Mouse (Mus musculus) bone marrow, adult 2 months (tissue): ENCODE results near the gene Tbx21.

ENCODE experiments used
- CTCF ChIP-seq: fragments of 200-500 bp; IDR thresholded peaks from 2 replicates; pipeline ENCODE4 v1.5.1; 2011; ENCODE audit warnings: low read length, control low read depth; ENCODE audit not compliant: control insufficient read depth, insufficient read depth
- POLR2A ChIP-seq: fragments of 200-500 bp; IDR thresholded peaks from 2 replicates; pipeline ENCODE4 v1.6.1; 2011; ENCODE audit warnings: low read depth, mild to moderate bottlenecking, control low read depth, low read length, borderline replicate concordance; ENCODE audit not compliant: control insufficient read depth

DNA sequence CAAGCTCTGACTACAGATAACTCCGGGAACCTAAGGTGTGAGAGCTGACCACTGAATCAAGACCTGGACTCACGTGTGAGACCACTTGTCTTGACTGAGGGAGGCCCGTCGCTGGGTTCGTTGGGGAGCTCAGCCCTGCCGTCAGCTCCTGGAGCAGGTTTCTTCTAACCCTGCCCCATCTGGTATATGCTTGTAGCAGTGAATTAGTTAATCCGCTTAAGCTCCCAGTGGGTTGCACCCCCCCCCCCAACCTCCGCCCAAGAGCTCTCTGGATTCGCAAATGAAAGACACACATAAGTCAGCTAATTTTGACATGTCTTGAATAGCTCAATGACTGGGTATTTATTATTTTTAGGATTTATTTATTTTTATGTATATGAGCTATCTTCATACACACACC, 34.8 kb downstream of the Tbx21 start:
- TF ChIP-seq CTCF (no peak), POLR2A (no peak)
